Mouse (Mus musculus): ENCODE measurements around the gene Slc3a2. TPM values are rescaled to one million over a fixed set of nuclear protein-coding genes. Genes with fewer than 3 reads are reported as not detected.

Slc3a2 gene
- polyA plus RNA-seq (2014; fragmentation: Nextera tagmentation; extraction: Ambion mirVana), result 121 and 126 TPM in 2 replicates

DNA sequence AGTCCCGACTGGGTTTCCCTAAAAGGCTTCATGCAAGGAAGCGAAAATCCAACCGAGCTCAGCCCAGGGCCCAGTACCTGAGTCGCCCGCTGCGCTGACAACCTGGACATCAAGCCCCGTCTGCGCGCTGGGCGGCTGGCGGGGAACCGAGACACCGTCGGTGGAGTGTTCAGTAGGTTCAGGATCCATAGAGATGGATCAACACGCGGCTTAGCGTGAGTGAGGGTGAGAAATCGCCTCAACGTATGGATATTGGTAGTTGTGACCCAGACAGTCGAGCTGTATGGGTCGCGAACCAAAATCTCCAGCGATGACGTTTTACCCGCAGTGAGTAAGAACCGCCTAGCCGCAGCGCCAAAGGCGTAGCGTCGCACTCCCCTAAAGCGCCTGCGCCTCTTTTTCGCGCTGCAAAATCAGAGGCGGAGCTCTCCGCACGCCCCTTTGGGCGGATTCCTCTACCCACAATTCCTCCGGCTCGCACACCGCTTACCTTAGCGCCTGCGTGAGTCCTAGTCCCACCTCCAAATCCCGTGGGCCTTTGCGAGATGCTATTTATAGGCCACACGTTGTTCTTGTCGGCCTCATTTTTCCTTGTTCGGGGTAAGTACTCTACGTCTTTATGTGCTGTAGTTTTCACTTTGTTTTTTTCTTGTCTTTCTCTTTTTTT lies at the start of gene Slc3a2:
Gene Slc3a2 (minus strand): TSS at position 463 of the 667 bp plus-strand sequence.
- Histone ChIP-seq H3K36me3 (ENCODE audit: control insufficient read depth, insufficient read depth, low read length) (peaks cover 29% of the 10 kb centered on the region), H3K27ac (ENCODE audit: low read depth) (peak within 1 kb of the TSS; percentile 97), H3K4me2 (ENCODE audit: low read length) (peak within 1 kb of the TSS; percentile 84), H3K27me3 (replicated peaks; ENCODE audit: control insufficient read depth, insufficient read depth, low read length) (no peaks in the 10 kb centered on the region), H3K4me3 (ENCODE audit: low read depth, low read length) (peak within 1 kb of the TSS; percentile 88), H3K4me1 (replicated peaks; ENCODE audit: control insufficient read depth, insufficient read depth, low read length) (peaks cover 29% of the 10 kb centered on the region), H3K9me3 (ENCODE audit: control insufficient read depth, low read length) (no peaks in the 10 kb centered on the region), H3K9ac (ENCODE audit: low read length) (peak within 1 kb of the TSS; percentile 99)
- DNase-seq (ENCODE audit: low spot score) (peak; percentile 95), ATAC-seq (replicated peaks; ENCODE audit: low FRiP score, low TSS enrichment, low read depth) (peak; percentile 93)
- WGBS, result under 1% methylated on average over 50 of the region's 50 CpGs

DNA sequence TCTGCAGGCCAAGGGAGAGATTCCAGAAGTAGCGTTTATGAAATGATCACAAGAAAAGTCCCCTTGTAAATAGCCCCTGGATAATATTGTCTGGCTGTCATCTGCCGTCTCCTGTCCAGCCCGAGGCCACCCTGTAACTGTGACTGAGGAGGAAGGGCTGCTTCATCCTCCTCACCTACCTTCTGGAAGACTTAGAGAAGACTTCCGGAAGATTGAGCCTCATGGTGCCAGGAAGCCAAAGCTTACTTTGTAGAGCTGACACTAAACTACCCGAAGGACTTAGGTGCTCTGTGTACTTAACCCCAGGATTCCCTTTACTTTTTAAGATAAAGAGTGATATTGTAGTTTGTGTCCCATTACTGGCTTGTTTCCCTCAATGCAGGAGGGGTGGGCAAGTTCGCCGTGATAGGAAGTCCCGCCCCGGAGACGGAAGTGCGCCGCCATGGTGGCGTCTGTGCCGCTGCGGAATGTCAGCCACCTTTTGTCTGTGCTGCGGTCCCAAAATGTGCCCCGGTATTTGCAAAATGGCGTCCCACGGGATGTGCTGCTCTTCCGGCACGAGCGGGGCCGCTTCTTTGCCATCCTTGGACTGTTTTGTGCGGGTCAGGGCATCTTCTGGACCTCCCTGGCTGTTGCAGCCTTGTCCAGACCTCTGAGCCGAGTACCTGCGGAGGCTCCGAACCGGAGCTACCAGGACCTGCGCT lies 47.5 kb upstream of the Slc3a2 start, which contains the start of gene Tmem223:
Gene Tmem223 (plus strand): TSS at position 430 of the 704 bp plus-strand sequence.
- Histone ChIP-seq H3K9ac (ENCODE audit: low read length) (peak within 1 kb of the TSS; percentile 94), H3K9me3 (ENCODE audit: control insufficient read depth, low read length) (peaks cover under 1% of the 10 kb centered on the region; the same call in 1 of the 2 replicates), H3K4me2 (ENCODE audit: low read length) (peak within 1 kb of the TSS; percentile 70), H3K27me3 (replicated peaks; ENCODE audit: control insufficient read depth, insufficient read depth, low read length) (no peaks in the 10 kb centered on the region), H3K4me3 (ENCODE audit: low read depth, low read length) (peak within 1 kb of the TSS; percentile 86), H3K27ac (ENCODE audit: low read depth) (peak within 1 kb of the TSS; percentile 88), H3K4me1 (replicated peaks; ENCODE audit: control insufficient read depth, insufficient read depth, low read length) (peaks cover 25% of the 10 kb centered on the region), H3K36me3 (ENCODE audit: control insufficient read depth, insufficient read depth, low read length) (peaks cover 62% of the 10 kb centered on the region)
- WGBS, result 22% methylated on average over 29 of the region's 29 CpGs
- DNase-seq (ENCODE audit: low spot score) (peak; percentile 85), ATAC-seq (replicated peaks; ENCODE audit: low FRiP score, low TSS enrichment, low read depth) (peak; percentile 42)

DNA sequence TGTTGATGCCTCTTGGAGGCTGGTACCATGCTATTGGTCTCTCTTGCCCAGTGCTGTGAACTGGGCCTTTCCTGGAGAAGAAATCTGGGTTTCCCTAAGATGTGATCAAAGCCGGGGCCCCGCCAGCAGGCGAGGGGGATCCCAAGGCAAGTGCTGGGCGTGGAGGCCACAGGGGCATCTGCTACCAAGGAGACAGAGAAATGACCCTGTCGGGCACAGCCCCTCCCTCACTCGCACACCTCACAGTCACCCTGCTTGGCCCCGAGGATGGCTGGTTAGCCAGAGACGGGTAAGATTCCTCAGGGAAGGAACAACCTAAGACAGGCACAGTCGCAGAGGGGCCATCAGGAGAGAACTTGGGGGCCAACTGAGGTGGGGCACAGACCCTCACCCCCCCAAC lies 42.4 kb upstream of the Slc3a2 start:
- 99% methylated on average over 9 of the region's 9 CpGs for WGBS
- no peaks in the 10 kb centered on the region for H3K27me3 ChIP-seq (replicated peaks; ENCODE audit: control insufficient read depth, insufficient read depth, low read length)
- H3K4me1 ChIP-seq (replicated peaks; ENCODE audit: control insufficient read depth, insufficient read depth, low read length), result peaks cover 4% of the 10 kb centered on the region; the same call in 1 of the 2 replicates
- ATAC-seq (replicated peaks; ENCODE audit: low FRiP score, low TSS enrichment, low read depth) (no peak), DNase-seq (ENCODE audit: low spot score) (no peak)
- peaks cover 81% of the 10 kb centered on the region for H3K36me3 ChIP-seq (ENCODE audit: control insufficient read depth, insufficient read depth, low read length)
- H3K4me2 ChIP-seq (ENCODE audit: low read length), result no peak overlapping the region
- no peak overlapping the region for H3K9ac ChIP-seq (ENCODE audit: low read length)
- H3K4me3 ChIP-seq (ENCODE audit: low read depth, low read length), result no peak overlapping the region
- H3K9me3 ChIP-seq (ENCODE audit: control insufficient read depth, low read length), result peaks cover 9% of the 10 kb centered on the region; the same call in 1 of the 2 replicates
- H3K27ac ChIP-seq (ENCODE audit: low read depth), result no peak overlapping the region

DNA sequence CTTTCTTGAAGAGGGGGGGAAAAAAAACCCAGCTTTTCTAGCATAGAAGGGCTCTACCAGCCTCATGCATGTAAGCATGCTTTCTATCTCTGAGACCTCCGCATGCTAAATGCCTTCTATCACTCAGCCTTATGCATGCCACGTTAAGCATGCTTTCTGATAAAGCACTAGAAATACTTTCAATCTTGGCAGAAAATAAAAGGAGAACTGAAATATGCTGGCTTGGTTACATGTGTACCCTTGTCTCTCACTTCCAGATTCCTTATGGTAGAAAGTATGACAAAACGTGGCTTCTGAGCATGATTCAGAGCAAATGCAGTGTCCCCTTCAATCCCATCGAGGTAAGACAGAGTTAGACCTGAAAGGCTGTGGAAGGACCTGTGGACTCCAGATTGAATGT lies 40.1 kb upstream of the Slc3a2 start:
- DNase-seq (ENCODE audit: low spot score), result no peak
- H3K27me3 ChIP-seq (replicated peaks; ENCODE audit: control insufficient read depth, insufficient read depth, low read length), result no peaks in the 10 kb centered on the region
- no peak overlapping the region for H3K4me3 ChIP-seq (ENCODE audit: low read depth, low read length)
- 94% methylated on average over 4 of the region's 4 CpGs for WGBS
- peaks cover 1% of the 10 kb centered on the region; the same call in 1 of the 2 replicates for H3K4me1 ChIP-seq (replicated peaks; ENCODE audit: control insufficient read depth, insufficient read depth, low read length)
- H3K9ac ChIP-seq (ENCODE audit: low read length), result no peak overlapping the region
- H3K4me2 ChIP-seq (ENCODE audit: low read length), result no peak overlapping the region
- H3K9me3 ChIP-seq (ENCODE audit: control insufficient read depth, low read length), result peaks cover 9% of the 10 kb centered on the region; the same call in 1 of the 2 replicates
- peaks cover 60% of the 10 kb centered on the region for H3K36me3 ChIP-seq (ENCODE audit: control insufficient read depth, insufficient read depth, low read length)
- ATAC-seq (replicated peaks; ENCODE audit: low FRiP score, low TSS enrichment, low read depth), result no peak
- no peak overlapping the region for H3K27ac ChIP-seq (ENCODE audit: low read depth)

DNA sequence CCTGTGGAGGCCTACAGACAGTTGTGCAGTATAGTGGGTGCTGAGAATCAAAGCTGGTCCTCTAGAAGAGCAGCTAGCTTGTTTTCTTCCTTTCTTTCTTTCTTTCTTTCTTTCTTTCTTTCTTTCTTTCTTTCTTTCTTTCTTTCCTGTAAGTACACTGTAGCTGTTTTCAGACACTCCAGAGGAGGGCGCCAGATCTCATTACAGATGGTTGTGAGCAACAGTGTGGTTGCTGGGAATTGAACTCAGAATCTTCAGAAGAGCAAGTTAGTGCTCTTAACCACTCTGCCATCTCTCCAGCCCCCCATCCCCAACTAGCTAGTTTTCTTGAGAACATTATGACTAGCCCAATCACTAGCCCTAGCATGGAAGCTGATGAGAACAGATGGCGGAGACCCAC lies 37.6 kb upstream of the Slc3a2 start:
- DNase-seq (ENCODE audit: low spot score), result no peak
- Histone ChIP-seq H3K4me1 (replicated peaks; ENCODE audit: control insufficient read depth, insufficient read depth, low read length) (peaks cover 9% of the 10 kb centered on the region; the same call in 1 of the 2 replicates), H3K27ac (ENCODE audit: low read depth) (no peak overlapping the region), H3K4me2 (ENCODE audit: low read length) (no peak overlapping the region), H3K9ac (ENCODE audit: low read length) (no peak overlapping the region), H3K4me3 (ENCODE audit: low read depth, low read length) (no peak overlapping the region), H3K27me3 (replicated peaks; ENCODE audit: control insufficient read depth, insufficient read depth, low read length) (no peaks in the 10 kb centered on the region), H3K9me3 (ENCODE audit: control insufficient read depth, low read length) (peaks cover 9% of the 10 kb centered on the region; the same call in 1 of the 2 replicates), H3K36me3 (ENCODE audit: control insufficient read depth, insufficient read depth, low read length) (peaks cover 37% of the 10 kb centered on the region)
- 89% methylated on average over 2 of the region's 2 CpGs for WGBS
- ATAC-seq (replicated peaks; ENCODE audit: low FRiP score, low TSS enrichment, low read depth), result no peak

DNA sequence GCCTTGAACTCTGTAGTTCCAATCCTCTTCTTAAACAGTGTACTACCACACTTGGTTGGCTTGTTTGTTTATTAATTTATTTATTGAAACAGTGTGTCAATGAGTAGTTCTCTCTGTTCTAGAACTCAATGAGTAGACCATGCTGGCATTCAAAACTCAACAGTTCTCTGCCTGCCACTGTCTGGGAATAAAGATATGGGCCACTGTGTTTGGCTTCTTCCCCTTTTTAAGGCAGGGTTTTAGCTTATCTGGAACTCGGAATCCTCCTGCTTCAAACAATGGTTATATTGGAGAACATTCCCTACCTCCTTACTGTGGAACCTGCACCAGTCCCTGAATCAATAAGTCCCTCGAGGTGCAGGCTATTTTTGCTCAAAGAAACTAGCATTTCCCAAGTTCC lies 35.7 kb upstream of the Slc3a2 start:
- H3K9ac ChIP-seq (ENCODE audit: low read length), result no peak overlapping the region
- no peak overlapping the region for H3K4me3 ChIP-seq (ENCODE audit: low read depth, low read length)
- no peaks in the 10 kb centered on the region for H3K27me3 ChIP-seq (replicated peaks; ENCODE audit: control insufficient read depth, insufficient read depth, low read length)
- peaks cover 10% of the 10 kb centered on the region; the same call in 1 of the 2 replicates for H3K4me1 ChIP-seq (replicated peaks; ENCODE audit: control insufficient read depth, insufficient read depth, low read length)
- 85% methylated on average over 2 of the region's 2 CpGs for WGBS
- H3K4me2 ChIP-seq (ENCODE audit: low read length), result 0 out of 2 replicates have a peak overlapping the region, but pooled peaks have one; percentile 83
- DNase-seq (ENCODE audit: low spot score) (no peak), ATAC-seq (replicated peaks; ENCODE audit: low FRiP score, low TSS enrichment, low read depth) (no peak)
- H3K27ac ChIP-seq (ENCODE audit: low read depth), result no peak overlapping the region
- no peaks in the 10 kb centered on the region for H3K9me3 ChIP-seq (ENCODE audit: control insufficient read depth, low read length)
- peaks cover 37% of the 10 kb centered on the region for H3K36me3 ChIP-seq (ENCODE audit: control insufficient read depth, insufficient read depth, low read length)

DNA sequence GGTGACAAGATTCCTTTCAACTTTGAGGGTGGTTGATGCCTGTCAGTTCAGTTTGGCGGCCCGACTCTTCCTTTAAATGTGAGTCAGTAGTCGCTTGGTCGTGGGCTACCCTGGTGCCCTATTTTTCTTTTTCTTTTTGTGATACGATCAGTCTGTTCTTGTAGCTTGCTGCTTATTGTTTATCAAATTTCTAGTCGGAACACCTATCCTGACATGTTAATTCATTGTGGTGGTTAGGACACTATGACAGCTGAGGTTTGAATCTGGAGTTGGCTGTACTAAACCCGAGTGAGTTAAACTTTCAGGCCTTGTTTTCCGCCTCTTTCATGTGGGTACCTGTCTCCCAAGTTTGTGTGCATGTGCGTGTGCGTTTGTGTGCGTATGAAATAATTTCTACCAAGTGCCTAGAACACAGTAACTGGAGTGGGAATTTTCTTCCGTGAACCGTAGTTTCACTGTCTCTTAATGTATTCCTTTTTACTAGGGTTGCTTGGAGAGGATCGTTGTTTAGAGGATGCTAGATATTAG lies 34.4 kb upstream of the Slc3a2 start:
- peak overlapping the region; percentile 88 for H3K9ac ChIP-seq (ENCODE audit: low read length)
- peak overlapping the region; percentile 91 for H3K27ac ChIP-seq (ENCODE audit: low read depth)
- WGBS, result 3% methylated on average over 14 of the region's 14 CpGs
- peaks cover 10% of the 10 kb centered on the region; the same call in 1 of the 2 replicates for H3K4me1 ChIP-seq (replicated peaks; ENCODE audit: control insufficient read depth, insufficient read depth, low read length)
- H3K9me3 ChIP-seq (ENCODE audit: control insufficient read depth, low read length), result no peaks in the 10 kb centered on the region
- no peak for DNase-seq (ENCODE audit: low spot score)
- H3K27me3 ChIP-seq (replicated peaks; ENCODE audit: control insufficient read depth, insufficient read depth, low read length), result no peaks in the 10 kb centered on the region
- H3K4me2 ChIP-seq (ENCODE audit: low read length), result peak overlapping the region; percentile 83
- H3K4me3 ChIP-seq (ENCODE audit: low read depth, low read length), result peak overlapping the region; percentile 90
- peaks cover 36% of the 10 kb centered on the region for H3K36me3 ChIP-seq (ENCODE audit: control insufficient read depth, insufficient read depth, low read length)
- ATAC-seq (replicated peaks; ENCODE audit: low FRiP score, low TSS enrichment, low read depth), result no peak

DNA sequence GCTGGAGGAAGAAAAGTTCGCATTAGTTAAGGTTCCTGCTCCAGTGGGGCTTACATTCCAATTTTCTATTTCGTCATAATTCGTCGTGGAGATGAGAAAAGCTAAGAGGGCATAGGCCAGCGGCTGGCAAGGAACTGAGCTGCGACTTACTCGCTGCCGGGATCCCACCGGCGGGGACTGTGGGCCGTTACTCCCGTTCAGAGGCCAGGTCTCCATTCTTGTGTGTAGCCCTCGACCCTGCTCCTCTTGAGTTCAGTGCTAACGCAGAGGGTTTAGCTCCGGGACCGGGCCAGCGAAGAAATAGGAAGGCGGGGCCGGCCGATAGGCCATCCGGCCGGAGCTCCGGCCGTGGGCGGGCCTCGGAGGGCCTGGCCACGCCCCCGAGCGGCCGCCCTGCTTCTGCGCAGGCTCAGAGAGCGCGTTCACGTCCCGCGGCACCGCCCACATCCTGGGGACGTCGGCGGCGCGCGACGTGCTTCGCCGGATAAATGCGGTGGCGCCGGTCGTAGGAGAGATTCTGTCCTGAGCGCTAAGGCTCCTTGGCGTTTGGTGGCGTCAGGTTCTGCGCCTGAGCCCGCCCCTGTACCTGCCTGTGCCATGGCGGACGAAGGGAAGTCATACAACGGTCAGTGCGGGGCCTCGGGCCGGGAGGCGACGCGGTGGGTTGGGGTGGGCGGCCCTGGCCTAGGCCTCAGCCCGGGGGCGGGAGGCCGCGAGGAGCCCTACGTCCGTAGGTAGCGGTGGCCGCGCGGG lies 33.6 kb upstream of the Slc3a2 start, which contains the start of gene Nxf1:
Gene Nxf1 (plus strand): TSS at position 439 of the 753 bp plus-strand sequence.
- peak within 1 kb of the TSS; percentile 90 for H3K4me3 ChIP-seq (ENCODE audit: low read depth, low read length)
- peak within 1 kb of the TSS; percentile 88 for H3K9ac ChIP-seq (ENCODE audit: low read length)
- H3K27ac ChIP-seq (ENCODE audit: low read depth), result peak within 1 kb of the TSS; percentile 91
- peaks cover 41% of the 10 kb centered on the region for H3K36me3 ChIP-seq (ENCODE audit: control insufficient read depth, insufficient read depth, low read length)
- H3K4me2 ChIP-seq (ENCODE audit: low read length), result peak within 1 kb of the TSS; percentile 83
- no peaks in the 10 kb centered on the region for H3K9me3 ChIP-seq (ENCODE audit: control insufficient read depth, low read length)
- WGBS, result under 1% methylated on average over 74 of the region's 75 CpGs
- ATAC-seq (replicated peaks; ENCODE audit: low FRiP score, low TSS enrichment, low read depth) (peak; percentile 91), DNase-seq (ENCODE audit: low spot score) (peak; percentile 95)
- peaks cover 10% of the 10 kb centered on the region; the same call in 1 of the 2 replicates for H3K4me1 ChIP-seq (replicated peaks; ENCODE audit: control insufficient read depth, insufficient read depth, low read length)
- H3K27me3 ChIP-seq (replicated peaks; ENCODE audit: control insufficient read depth, insufficient read depth, low read length), result no peaks in the 10 kb centered on the region
